Mouse (Mus musculus): ENCODE measurements around the gene Robo4. TPM values are rescaled to one million over a fixed set of nuclear protein-coding genes. Genes with fewer than 3 reads are reported as not detected.

Gene Robo4
- polyA plus RNA-seq, 1 experiment: 34.2 TPM

- no peak for DNase-seq (ENCODE audit: low read depth)
These were observed 804 bp downstream of the Robo4 start for GRCm38 (mm10) chr9:37402501-37402900.

GRCm38 (mm10) chr9:37403011-37403410 is 1.3 kb downstream of the Robo4 start:
- DNase-seq (ENCODE audit: low read depth): no peak

GRCm38 (mm10) chr9:37406372-37406771 is 4.7 kb downstream of the Robo4 start:
- DNase-seq (ENCODE audit: low read depth): no peak

- DNase-seq (ENCODE audit: low read depth): no peak
These were observed 6.3 kb downstream of the Robo4 start for GRCm38 (mm10) chr9:37407850-37408502.

GRCm38 (mm10) chr9:37409698-37410445 is 8.2 kb downstream of the Robo4 start:
- no peak for DNase-seq (ENCODE audit: low read depth)

- no peak for DNase-seq (ENCODE audit: low read depth)
These were observed 11.3 kb downstream of the Robo4 start for GRCm38 (mm10) chr9:37412989-37413388.

- no peak for DNase-seq (ENCODE audit: low read depth)
These were observed 13.0 kb downstream of the Robo4 start for GRCm38 (mm10) chr9:37414666-37415065.

GRCm38 (mm10) chr9:37418791-37419190 is 17.1 kb downstream of the Robo4 start:
- DNase-seq (ENCODE audit: low read depth): no peak

GRCm38 (mm10) chr9:37420676-37421075 is 19.0 kb downstream of the Robo4 start:
- DNase-seq (ENCODE audit: low read depth): peak; percentile 4

- DNase-seq (ENCODE audit: low read depth): no peak
These were observed 19.5 kb downstream of the Robo4 start for GRCm38 (mm10) chr9:37421239-37421638.

- no peak for DNase-seq (ENCODE audit: low read depth)
These were observed 27.6 kb downstream of the Robo4 start for GRCm38 (mm10) chr9:37429326-37429725.

GRCm38 (mm10) chr9:37430582-37430981 is 28.9 kb downstream of the Robo4 start:
- peak; percentile 9 for DNase-seq (ENCODE audit: low read depth)

GRCm38 (mm10) chr9:37432026-37432666 is 30.4 kb downstream of the Robo4 start:
- no peak for DNase-seq (ENCODE audit: low read depth)

GRCm38 (mm10) chr9:37432720-37433421 is 31.2 kb downstream of the Robo4 start, which contains the start of gene Robo3:
Gene Robo3, minus strand, starts transcription at chr9:37433246.
- no peak for DNase-seq (ENCODE audit: low read depth)

GRCm38 (mm10) chr9:37433823-37434560 is 32.3 kb downstream of the Robo4 start:
- DNase-seq (ENCODE audit: low read depth): no peak

- DNase-seq (ENCODE audit: low read depth): no peak
These were observed 33.2 kb downstream of the Robo4 start for GRCm38 (mm10) chr9:37434932-37435331.

- no peak for DNase-seq (ENCODE audit: low read depth)
These were observed 33.9 kb downstream of the Robo4 start for GRCm38 (mm10) chr9:37435616-37436015.

GRCm38 (mm10) chr9:37437772-37438735 is 36.4 kb downstream of the Robo4 start:
- no peak for DNase-seq (ENCODE audit: low read depth)

- DNase-seq (ENCODE audit: low read depth): no peak
These were observed 50.7 kb downstream of the Robo4 start for GRCm38 (mm10) chr9:37452401-37452800.

GRCm38 (mm10) chr9:37453328-37453727 is 51.6 kb downstream of the Robo4 start:
- DNase-seq (ENCODE audit: low read depth): no peak

Data from gonadal fat pad, adult 2 months (tissue).